Mouse (Mus musculus): ENCODE data around the gene Grik4.
"Not testable (repeated sequence)": the region's sequence is repeated elsewhere in the genome, so short reads cannot be mapped to it uniquely, and the experiment has no call there.

The Grik4 gene

DNA sequence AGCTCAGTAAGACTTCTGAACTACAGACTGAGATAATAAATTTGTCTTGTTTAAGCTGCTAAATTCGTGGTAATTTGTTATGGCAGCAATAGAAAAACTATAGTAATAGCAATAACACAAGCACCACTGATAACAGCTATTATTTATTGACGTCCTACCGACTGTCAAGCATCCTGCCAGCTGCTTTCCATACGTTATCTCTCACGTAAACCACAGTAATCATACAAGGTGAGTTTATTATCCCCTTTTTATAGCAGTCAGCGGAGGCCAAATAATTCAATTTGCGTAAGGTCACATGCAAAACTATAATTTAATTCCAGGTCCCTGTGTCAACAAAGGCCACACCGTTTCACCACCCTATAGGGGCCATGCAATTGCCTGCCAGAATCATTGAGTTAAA, 147.0 kb downstream of the Grik4 start:
- in situ Hi-C loops (cut with MboI): no loop called here

- in situ Hi-C loops (cut with MboI): no loop called here
These were observed 148.4 kb downstream of the Grik4 start for GRCm38 (mm10) chr9:42795881-42796280.

- in situ Hi-C loops (cut with MboI): no loop called here
These were observed 150.3 kb downstream of the Grik4 start for GRCm38 (mm10) chr9:42794006-42794405.

DNA sequence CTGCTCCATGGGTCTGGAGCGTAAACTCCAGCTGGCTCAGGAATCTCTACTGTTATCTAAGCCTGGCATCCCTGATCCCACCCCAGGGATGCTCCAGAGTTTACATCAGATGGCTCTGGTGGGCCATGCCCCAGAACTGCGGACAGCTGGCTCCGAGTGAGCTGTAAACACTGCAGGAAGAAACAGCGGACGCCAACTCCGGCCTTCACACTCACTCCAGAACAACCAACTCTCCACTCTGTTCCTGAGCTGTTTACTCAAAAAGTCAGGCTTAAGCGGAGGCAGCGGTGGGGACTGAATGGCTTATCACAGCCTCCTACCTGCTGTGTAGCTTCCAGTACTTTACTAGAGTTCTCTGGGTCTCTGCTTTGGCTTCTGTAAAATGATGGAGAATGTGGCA, 150.7 kb downstream of the Grik4 start:
- in situ Hi-C loops (cut with MboI): no loop called here

DNA sequence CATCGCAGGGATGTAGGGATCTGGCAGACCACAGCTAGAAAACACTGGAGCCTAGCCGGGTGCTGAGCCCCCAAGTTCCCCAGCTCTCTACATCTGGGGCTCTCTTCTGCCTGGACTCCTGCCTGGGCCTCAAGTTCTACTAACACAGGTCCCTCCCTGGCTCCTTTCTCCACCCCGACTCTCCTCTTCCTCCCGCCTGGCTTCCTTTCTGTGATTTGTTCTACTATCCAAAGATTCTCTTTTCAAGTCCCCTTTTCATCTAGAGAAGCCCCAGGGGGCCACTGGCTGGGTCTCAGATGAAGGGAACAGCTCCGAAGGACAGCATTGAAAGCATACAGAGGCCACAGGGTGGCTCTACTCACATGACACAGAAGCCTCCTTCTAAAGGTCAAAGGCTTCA, 151.9 kb downstream of the Grik4 start:
- in situ Hi-C loops (cut with MboI): no loop called here

DNA sequence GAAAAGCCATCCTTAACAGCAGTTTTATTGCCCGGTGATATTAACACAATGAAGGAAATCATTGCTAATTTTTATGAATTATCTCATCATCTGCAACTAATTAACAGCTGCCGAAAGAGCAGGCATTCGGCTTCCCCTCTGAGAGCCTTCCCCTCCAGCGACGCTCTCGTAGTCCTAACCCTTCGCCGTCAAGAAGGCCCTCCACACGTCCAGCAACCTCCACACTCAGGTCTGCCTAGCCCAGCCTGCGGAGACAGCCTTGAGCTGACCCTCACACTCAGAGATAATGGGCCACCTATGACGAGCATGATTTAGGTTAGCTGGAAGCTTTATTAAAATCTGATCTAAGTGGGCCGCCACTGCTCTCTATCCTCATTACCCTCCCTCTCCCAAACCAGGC, 152.5 kb downstream of the Grik4 start:
- in situ Hi-C loops (cut with MboI): no loop called here

DNA sequence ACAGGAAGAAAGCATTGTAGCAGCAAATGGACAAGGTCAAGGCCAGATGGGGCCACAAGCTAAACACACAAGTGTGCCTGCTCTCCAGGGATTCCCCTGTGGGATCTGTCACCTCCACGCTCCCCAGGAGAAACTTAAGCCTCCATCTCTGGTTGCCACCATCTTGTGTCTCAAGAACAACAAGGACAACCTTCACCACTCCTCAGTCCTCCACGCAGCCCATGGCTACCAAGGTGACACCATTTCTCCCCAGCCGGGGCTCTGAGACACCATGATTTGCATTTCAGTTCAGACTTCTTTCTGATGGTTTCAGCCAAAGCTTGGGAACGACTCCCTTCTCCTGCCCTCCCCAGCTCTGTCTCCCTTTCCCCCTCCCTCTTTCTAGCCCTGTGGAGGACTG, 152.9 kb downstream of the Grik4 start:
- in situ Hi-C loops (cut with MboI): no loop called here

DNA sequence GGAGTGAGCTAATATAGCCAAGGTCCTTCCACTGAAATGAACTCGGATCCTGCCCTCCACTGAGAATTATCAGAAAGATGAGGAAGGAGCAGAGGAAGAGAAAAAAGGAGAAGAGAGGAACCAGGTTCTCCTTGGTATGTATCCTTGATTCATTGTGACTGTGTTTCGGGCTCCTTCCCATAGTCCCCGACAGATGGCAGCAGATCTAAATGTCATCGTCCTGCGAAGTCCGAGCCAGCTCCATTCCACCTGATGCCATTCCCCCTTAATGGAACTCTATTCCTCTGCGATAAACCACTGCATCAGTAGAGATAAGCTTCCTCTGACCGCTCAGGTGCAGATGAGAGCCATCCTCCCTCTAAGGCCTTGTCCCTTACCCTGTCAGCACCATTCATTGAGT, 155.8 kb downstream of the Grik4 start:
- in situ Hi-C loops (cut with MboI): no loop called here

GRCm38 (mm10) chr9:42786882-42787281, 157.4 kb downstream of the Grik4 start:
- in situ Hi-C loops (cut with MboI): no loop called here

- in situ Hi-C loops (cut with MboI): no loop called here
These were observed 158.0 kb downstream of the Grik4 start for GRCm38 (mm10) chr9:42786286-42786685.

GRCm38 (mm10) chr9:42785173-42785830, 159.0 kb downstream of the Grik4 start:
- in situ Hi-C loops (cut with MboI): no loop called here

GRCm38 (mm10) chr9:42783248-42783903, 160.9 kb downstream of the Grik4 start:
- in situ Hi-C loops (cut with MboI): no loop called here

DNA sequence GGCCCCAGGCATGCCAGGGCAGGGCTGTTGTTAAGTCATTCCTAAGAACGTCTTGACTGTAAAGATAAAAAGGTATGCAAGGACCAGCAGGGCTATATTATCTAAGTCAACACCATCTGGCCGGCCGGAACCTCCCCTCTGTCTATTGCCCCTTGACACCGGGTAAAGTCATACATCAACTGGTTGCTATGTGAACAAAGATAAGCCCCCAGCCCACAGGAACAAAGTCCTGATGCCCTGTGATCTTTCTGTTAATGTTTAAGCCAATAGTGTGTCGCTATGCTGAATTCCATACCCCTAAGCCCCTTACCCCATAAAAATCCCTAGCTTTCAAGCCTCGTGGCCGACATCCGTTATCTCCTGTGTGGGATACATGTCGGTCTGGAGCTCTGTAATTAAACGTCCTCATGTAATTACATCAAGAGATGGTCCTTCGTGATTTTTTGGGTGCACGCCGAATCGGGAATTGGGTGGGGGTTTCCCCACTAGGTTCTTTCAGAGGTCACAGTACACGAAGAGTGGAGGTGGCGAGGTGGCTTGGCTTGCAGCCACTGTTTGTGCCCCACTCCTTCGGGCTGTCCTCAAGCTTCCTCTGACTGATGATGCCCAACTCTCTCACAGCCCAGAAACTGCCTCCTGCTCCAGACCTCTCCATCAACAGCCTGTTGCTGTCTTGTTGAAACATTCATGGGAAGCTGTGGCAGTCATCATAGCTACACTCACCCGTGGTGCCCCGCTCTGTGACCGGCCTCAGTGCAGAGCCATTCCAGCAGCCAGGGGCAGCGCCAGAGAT, 165.6 kb downstream of the Grik4 start:
- in situ Hi-C loops (cut with MboI): not testable (repeated sequence)

GRCm38 (mm10) chr9:42777913-42778312, 166.4 kb downstream of the Grik4 start:
- in situ Hi-C loops (cut with MboI): no loop called here

DNA sequence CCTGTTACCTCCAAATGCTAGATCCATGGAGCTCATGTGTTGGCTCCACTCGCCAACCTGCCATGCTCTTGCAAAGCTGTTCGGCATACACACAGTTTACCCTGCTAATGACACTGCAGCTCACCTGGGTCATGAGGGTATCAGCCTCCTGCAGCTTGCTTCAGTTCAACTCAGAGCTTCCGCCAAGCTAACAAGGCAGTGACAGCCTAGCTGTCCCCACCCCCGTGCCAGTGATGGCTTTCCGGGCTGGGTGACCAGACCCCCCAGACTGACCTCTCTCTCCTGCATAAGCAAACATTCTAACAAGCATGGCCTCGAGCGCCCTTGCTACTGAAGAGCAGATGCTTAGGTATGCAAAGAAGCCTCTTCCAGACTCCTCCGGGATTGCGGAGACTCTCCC, 167.5 kb downstream of the Grik4 start:
- in situ Hi-C loops (cut with MboI): no loop called here

DNA sequence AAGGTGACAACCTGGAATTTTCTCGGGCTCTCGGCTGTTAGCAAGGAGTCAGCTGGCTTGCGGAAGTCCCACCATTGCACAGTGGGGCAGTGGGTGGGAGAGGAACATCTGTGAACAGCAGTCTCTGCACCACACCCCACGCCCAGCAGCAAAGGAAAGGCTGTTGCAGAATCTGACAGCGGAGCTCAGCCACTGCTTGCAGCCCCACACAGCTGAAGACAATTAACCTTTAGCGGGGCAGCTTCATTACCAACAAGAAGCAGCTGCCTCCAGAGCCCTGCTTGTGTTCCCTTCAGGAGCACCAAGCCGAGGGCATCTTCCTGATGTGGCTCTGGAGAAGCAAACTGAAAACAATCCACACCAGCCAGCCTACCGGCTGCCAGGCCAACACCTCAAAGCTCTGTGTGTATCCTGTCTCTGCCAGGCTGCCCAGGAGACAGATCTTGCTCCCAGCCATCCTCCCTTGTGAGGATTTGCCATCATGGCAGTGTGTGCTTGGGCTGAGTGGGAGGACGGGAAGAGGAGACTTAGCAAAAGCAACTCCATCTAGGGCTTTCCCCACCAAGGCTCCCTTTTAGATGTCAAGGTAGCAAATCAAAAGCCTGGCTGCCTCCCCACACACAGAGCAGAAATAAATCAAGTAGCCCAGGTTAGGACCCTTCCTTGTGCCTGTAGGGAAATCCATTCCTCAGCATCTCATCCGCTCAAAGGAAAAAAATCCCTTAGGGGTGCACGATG, 179.3 kb downstream of the Grik4 start:
- in situ Hi-C loops (cut with MboI): no loop called here

DNA sequence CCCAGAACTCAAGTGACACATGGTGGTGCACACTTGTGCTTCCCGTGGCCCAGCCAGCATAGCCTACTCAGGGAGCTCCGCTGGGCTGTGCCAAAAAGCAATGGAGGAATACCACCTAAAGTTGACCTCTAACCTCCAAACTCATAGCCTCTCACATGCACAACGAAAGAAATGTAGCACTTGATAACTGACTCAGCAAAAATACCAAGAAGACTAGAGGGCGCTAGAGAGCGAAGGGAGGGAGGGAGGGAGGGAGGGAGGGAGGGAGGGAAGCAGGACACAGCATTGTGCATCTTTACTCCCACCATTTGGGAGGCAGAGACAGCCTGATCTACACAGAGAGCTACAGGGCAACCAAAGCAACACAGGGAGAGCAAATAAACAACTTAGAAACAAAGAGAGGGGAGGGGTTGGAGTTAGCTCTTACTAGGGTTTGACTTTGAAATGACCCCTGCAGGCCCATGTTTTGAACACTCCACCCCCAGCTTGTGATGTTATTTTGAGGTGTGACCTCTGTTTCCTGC, 185.5 kb downstream of the Grik4 start:
- in situ Hi-C loops (cut with MboI): no loop called here

GRCm38 (mm10) chr9:42757012-42757640, 187.2 kb downstream of the Grik4 start:
- in situ Hi-C loops (cut with MboI): no loop called here

DNA sequence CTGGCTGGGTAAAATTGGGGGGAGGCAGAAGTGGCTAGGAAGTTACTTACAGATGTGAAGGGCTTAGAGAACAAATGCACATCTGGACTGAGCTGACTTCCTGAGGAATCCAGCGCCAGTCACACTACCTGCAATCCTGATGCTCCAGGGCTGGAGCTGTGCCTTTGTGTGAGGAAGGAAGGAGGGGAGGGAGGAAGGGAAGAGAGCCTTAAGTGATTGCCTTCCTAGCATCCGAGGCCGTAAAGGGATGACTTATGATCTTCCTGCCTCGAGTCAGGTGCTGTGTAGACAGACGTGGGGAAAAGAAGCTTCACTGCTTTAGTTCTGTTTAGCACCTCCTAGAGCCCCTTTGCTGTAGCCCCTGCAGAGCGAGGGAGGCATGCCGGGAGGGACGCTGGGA, 189.6 kb downstream of the Grik4 start:
- in situ Hi-C loops (cut with MboI): no loop called here

DNA sequence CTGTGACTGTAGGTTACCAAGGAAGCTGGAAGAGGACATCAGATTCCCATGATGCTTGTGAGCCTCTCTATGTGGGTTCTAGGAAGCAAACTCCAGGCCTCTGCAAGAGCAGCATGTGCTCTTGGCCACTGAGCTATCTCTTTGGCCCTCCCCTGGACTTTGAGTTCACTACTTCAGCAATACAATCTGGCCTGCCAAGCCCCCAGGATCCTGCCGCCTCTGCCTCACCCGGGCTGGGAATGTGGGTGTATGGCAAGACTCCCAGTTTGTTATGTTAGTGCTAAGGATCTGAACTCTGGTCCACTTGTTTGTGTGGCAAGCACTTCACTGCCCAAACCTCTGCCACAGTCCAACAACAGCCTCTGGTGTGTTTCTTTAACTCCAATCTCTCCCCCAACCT, 193.1 kb downstream of the Grik4 start:
- in situ Hi-C loops (cut with MboI): no loop called here

DNA sequence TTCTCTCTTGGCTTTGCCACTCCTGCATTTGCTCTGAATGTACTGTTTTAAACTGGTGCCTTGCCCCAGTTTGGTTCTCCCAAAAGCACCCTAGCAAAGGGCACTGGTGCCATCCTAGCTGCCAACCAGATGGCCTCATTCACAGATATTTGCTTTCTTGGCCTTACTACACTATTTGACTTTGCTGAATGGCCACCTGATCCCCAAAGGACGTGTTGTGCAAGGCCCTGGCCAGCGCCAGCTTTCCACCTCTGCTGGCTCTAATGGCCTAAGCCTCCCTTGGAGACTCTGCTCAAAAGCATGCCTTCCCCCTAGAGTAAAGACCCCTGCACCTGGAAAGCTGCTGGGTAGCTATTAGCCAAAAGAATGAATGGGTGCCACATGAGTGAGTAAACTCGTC, 194.1 kb downstream of the Grik4 start:
- in situ Hi-C loops (cut with MboI): no loop called here

DNA sequence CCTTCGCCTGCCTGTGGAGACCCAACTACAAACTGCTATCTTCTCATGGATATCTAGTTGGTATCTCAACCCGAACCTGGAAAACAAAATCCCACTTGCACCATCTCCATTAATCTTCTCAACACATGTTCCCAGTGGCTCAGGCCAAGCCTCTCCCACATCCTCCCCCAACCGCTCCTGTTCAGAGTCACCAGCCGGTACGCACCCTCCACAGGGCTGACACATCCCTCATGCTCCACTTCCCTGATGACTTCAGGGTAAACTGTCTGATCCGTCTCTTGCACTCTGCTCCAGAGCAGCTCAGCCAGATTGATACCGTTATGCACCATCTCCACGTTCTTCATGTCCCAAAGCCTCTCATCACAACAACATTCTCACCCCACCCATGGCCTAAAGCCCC, 198.3 kb downstream of the Grik4 start:
- in situ Hi-C loops (cut with MboI): no loop called here

All from mature B cell (primary cell).